Mouse (Mus musculus) cerebellum, adult 2 months (tissue): Measurements from ENCODE around the gene Ifi47. TPM values are rescaled to one million over a fixed set of nuclear protein-coding genes. Genes with fewer than 3 reads are reported as not detected.

Source experiments
- DNase-seq, 2 experiments: peaks; one replicate each; pipeline ENCODE4 v3.0.0; 2021
- H3K27ac ChIP-seq: fragments of 200-500 bp; 2 replicates; pipeline ENCODE4 v1.5.1; 2012; ENCODE audit warnings: low read length, control low read depth, inconsistent platforms; ENCODE audit not compliant: insufficient read depth
- H3K27me3 ChIP-seq: fragments of 200-500 bp; 2 replicates; pipeline ENCODE4 v1.6.1; 2012; ENCODE audit warnings: inconsistent platforms, mild to moderate bottlenecking, low read length, moderate library complexity; ENCODE audit not compliant: control insufficient read depth, insufficient read depth
- H3K4me1 ChIP-seq: fragments of 200-500 bp; 2 replicates; pipeline ENCODE4 v1.6.1; 2011; ENCODE audit warnings: low read length; ENCODE audit not compliant: control insufficient read depth, insufficient read depth
- H3K4me3 ChIP-seq: fragments of 200-500 bp; replicated peaks from 2 replicates; pipeline ENCODE3; 2011; ENCODE audit warnings: mild to moderate bottlenecking, low read depth, low read length, control low read depth; ENCODE audit not compliant: insufficient read depth
- CTCF ChIP-seq: fragments of 200-500 bp; IDR thresholded peaks from 2 replicates; pipeline ENCODE4 v1.5.1; 2011; ENCODE audit warnings: low read depth, mild to moderate bottlenecking, control low read depth, low read length, moderate library complexity, borderline replicate concordance; ENCODE audit not compliant: insufficient read depth
- POLR2A ChIP-seq: fragments of 200-500 bp; IDR thresholded peaks from 2 replicates; pipeline ENCODE4 v1.6.1; 2011; ENCODE audit warnings: low read length, control low read depth, borderline replicate concordance; ENCODE audit not compliant: insufficient read depth
- WGBS: fragments of 180-500 bp; shearing (Covaris S2); methylation state at CpG from one replicate; pipeline ENCODE4 v1.1.7; 2018; 5-methylcytosine and 5-hydroxymethylcytosine counted together
- polyA plus RNA-seq: library from polyadenylated mRNA; depleted of rRNA; stranded (reverse); fragments of >200 nt; gene quantifications from 2 replicates; pipeline ENCODE4 v1.2.3, GENCODE M21; 2012

The Ifi47 gene
- polyA plus RNA-seq, 1 experiment: 1.6 TPM

GRCm38 (mm10) chr11:49092786-49093185 lies 16.4 kb downstream of the Ifi47 start:
- H3K27me3 ChIP-seq: no peaks in the 10 kb centered on the region
- 92% methylated on average over 2 of the region's 2 CpGs for WGBS
- H3K4me1 ChIP-seq: no peaks in the 10 kb centered on the region
- H3K4me3 ChIP-seq: no peak overlapping the region
- H3K27ac ChIP-seq: no peak overlapping the region
- no peak for TF ChIP-seq CTCF
- no peak for TF ChIP-seq POLR2A
- no peak for DNase-seq

GRCm38 (mm10) chr11:49093861-49094660 lies 17.7 kb downstream of the Ifi47 start:
- 87% methylated on average over 6 of the region's 6 CpGs for WGBS
- H3K4me1 ChIP-seq: no peaks in the 10 kb centered on the region
- TF ChIP-seq POLR2A (no peak), CTCF (no peak)
- H3K27me3 ChIP-seq: no peaks in the 10 kb centered on the region
- no peak for DNase-seq
- H3K27ac ChIP-seq: no peak overlapping the region
- H3K4me3 ChIP-seq: no peak overlapping the region

- no peak for DNase-seq
- Histone ChIP-seq H3K4me1 (no peaks in the 10 kb centered on the region), H3K27me3 (no peaks in the 10 kb centered on the region), H3K4me3 (no peak overlapping the region), H3K27ac (no peak overlapping the region)
- TF ChIP-seq CTCF (no peak), POLR2A (no peak)
- 68% methylated on average over 4 of the region's 4 CpGs for WGBS
Measured at GRCm38 (mm10) chr11:49095367-49095766, 19.0 kb downstream of the Ifi47 start.

GRCm38 (mm10) chr11:49100409-49100808 lies 24.0 kb downstream of the Ifi47 start:
- TF ChIP-seq CTCF (no peak), POLR2A (no peak)
- no peaks in the 10 kb centered on the region for H3K27me3 ChIP-seq
- no peak for DNase-seq
- no peaks in the 10 kb centered on the region for H3K4me1 ChIP-seq
- WGBS: 80% methylated on average over 3 of the region's 3 CpGs
- no peak overlapping the region for H3K27ac ChIP-seq
- H3K4me3 ChIP-seq: no peak overlapping the region

GRCm38 (mm10) chr11:49101500-49101899 lies 25.1 kb downstream of the Ifi47 start:
- Histone ChIP-seq H3K27me3 (no peaks in the 10 kb centered on the region), H3K4me1 (no peaks in the 10 kb centered on the region), H3K4me3 (no peak overlapping the region), H3K27ac (no peak overlapping the region)
- DNase-seq: no peak
- TF ChIP-seq CTCF (no peak), POLR2A (no peak)
- 68% methylated on average over 5 of the region's 5 CpGs for WGBS

GRCm38 (mm10) chr11:49103047-49103693 lies 26.8 kb downstream of the Ifi47 start:
- TF ChIP-seq CTCF: peak; percentile 71
- no peak for TF ChIP-seq POLR2A
- no peak overlapping the region for H3K27ac ChIP-seq
- no peaks in the 10 kb centered on the region for H3K27me3 ChIP-seq
- DNase-seq: peak; percentile 58 to 74
- WGBS: 20% methylated on average over 8 of the region's 8 CpGs
- H3K4me1 ChIP-seq: no peaks in the 10 kb centered on the region
- no peak overlapping the region for H3K4me3 ChIP-seq

- TF ChIP-seq CTCF (no peak), POLR2A (no peak)
- Histone ChIP-seq H3K27me3 (no peaks in the 10 kb centered on the region), H3K27ac (no peak overlapping the region), H3K4me1 (no peaks in the 10 kb centered on the region), H3K4me3 (no peak overlapping the region)
- 56% methylated on average over 1 of the region's 1 CpGs for WGBS
- no peak for DNase-seq
Measured at GRCm38 (mm10) chr11:49105752-49106151, 29.4 kb downstream of the Ifi47 start.

- Histone ChIP-seq H3K4me1 (no peaks in the 10 kb centered on the region), H3K27ac (no peak overlapping the region), H3K4me3 (no peak overlapping the region), H3K27me3 (no peaks in the 10 kb centered on the region)
- DNase-seq: no peak
- TF ChIP-seq CTCF (no peak), POLR2A (no peak)
- 78% methylated on average over 10 of the region's 10 CpGs for WGBS
Measured at GRCm38 (mm10) chr11:49107650-49108537, 31.5 kb downstream of the Ifi47 start.
